Mouse (Mus musculus) olfactory bulb, adult 2 months (tissue): ENCODE measurements at regions not wholly inside any gene's neighbourhood (a gene's known extent, or its start where the extent isn't known, plus 50 kb on each side); places are given as distances from the start of the nearest gene placed in this dataset.

Experiments used
- CTCF ChIP-seq: fragments of 200-500 bp; IDR thresholded peaks from 2 replicates; pipeline ENCODE4 v1.5.1; 2012; ENCODE audit warnings: low read depth, mild to moderate bottlenecking, low read length, moderate library complexity; ENCODE audit not compliant: insufficient read depth
- POLR2A ChIP-seq: fragments of 200-500 bp; IDR thresholded peaks from 2 replicates; pipeline ENCODE4 v1.6.1; 2012; ENCODE audit warnings: mild to moderate bottlenecking, low read depth, low read length, moderate library complexity; ENCODE audit not compliant: insufficient read depth

- no peak for TF ChIP-seq POLR2A
- TF ChIP-seq CTCF = no peak
Measured at GRCm38 (mm10) chr14:102094105-102094504, 364.3 kb downstream of the Lmo7 start.
